Mouse (Mus musculus) adrenal gland, adult 2 months (tissue): ENCODE measurements around the gene Slc4a8. TPM values are rescaled to one million over a fixed set of nuclear protein-coding genes. Genes with fewer than 3 reads are reported as not detected.
A peak's percentile ranks its signal among the peaks of the same experiment; 100 is the strongest.
"Not testable (repeated sequence)": the region's sequence is repeated elsewhere in the genome, so short reads cannot be mapped to it uniquely, and the experiment has no call there.

Source experiments
- DNase-seq: peaks from one replicate; pipeline ENCODE4 v3.0.0; 2021
- polyA plus RNA-seq: library from polyadenylated mRNA; depleted of rRNA; stranded (reverse); fragments of >200 nt; gene quantifications from 2 replicates; pipeline ENCODE4 v1.2.3, GENCODE M21; 2012
- total RNA-seq, 2 experiments: library from RNA; stranded (reverse); gene quantifications; 2 replicates each; pipeline ENCODE4 v1.2.3; 2021

The Slc4a8 gene
- total and polyA plus RNA-seq, 3 experiments = 1.5 to 7.5 (median 5.0) TPM

GRCm38 (mm10) chr15:100773859-100774258 is 12.3 kb downstream of the Slc4a8 start:
- not testable (repeated sequence) for DNase-seq

- no peak for DNase-seq
Measured at GRCm38 (mm10) chr15:100775189-100776166, 13.9 kb downstream of the Slc4a8 start.

GRCm38 (mm10) chr15:100776424-100776823 is 14.9 kb downstream of the Slc4a8 start:
- DNase-seq = peak; percentile 69

- peak; percentile 67 for DNase-seq
Measured at GRCm38 (mm10) chr15:100777020-100778016, 15.8 kb downstream of the Slc4a8 start.

GRCm38 (mm10) chr15:100779896-100780295 is 18.3 kb downstream of the Slc4a8 start:
- no peak for DNase-seq

- DNase-seq = no peak
Measured at GRCm38 (mm10) chr15:100783244-100783987, 21.9 kb downstream of the Slc4a8 start.

GRCm38 (mm10) chr15:100790219-100790618 is 28.7 kb downstream of the Slc4a8 start:
- no peak for DNase-seq

GRCm38 (mm10) chr15:100792324-100792723 is 30.8 kb downstream of the Slc4a8 start:
- DNase-seq = no peak

GRCm38 (mm10) chr15:100800914-100801313 is 39.4 kb downstream of the Slc4a8 start:
- no peak for DNase-seq

GRCm38 (mm10) chr15:100808062-100808461 is 46.5 kb downstream of the Slc4a8 start:
- peak; percentile 9 for DNase-seq

- DNase-seq = no peak
Measured at GRCm38 (mm10) chr15:100808484-100808883, 46.9 kb downstream of the Slc4a8 start.

GRCm38 (mm10) chr15:100810243-100810642 is 48.7 kb downstream of the Slc4a8 start:
- DNase-seq = no peak

- peak; percentile 11 for DNase-seq
Measured at GRCm38 (mm10) chr15:100813501-100813900, 52.0 kb downstream of the Slc4a8 start.

- no peak for DNase-seq
Measured at GRCm38 (mm10) chr15:100814066-100814465, 52.5 kb downstream of the Slc4a8 start.

GRCm38 (mm10) chr15:100815310-100815709 is 53.8 kb downstream of the Slc4a8 start:
- no peak for DNase-seq

- no peak for DNase-seq
Measured at GRCm38 (mm10) chr15:100818860-100819259, 57.3 kb downstream of the Slc4a8 start.

GRCm38 (mm10) chr15:100821824-100822223 is 60.3 kb downstream of the Slc4a8 start:
- no peak for DNase-seq

- DNase-seq = not testable (repeated sequence)
Measured at GRCm38 (mm10) chr15:100822370-100822769, 60.8 kb downstream of the Slc4a8 start.

- DNase-seq = no peak
Measured at GRCm38 (mm10) chr15:100825249-100825856, 63.8 kb downstream of the Slc4a8 start.

- no peak for DNase-seq
Measured at GRCm38 (mm10) chr15:100826076-100826475, 64.5 kb downstream of the Slc4a8 start.

- DNase-seq = no peak
Measured at GRCm38 (mm10) chr15:100829775-100830174, 68.2 kb downstream of the Slc4a8 start.
